Mouse (Mus musculus): ENCODE data around the gene Pigq.

Pigq gene

GRCm38 (mm10) chr17:25880913-25881641 is 63.7 kb downstream of the Pigq start:
- DNase-seq, result no peak

DNA sequence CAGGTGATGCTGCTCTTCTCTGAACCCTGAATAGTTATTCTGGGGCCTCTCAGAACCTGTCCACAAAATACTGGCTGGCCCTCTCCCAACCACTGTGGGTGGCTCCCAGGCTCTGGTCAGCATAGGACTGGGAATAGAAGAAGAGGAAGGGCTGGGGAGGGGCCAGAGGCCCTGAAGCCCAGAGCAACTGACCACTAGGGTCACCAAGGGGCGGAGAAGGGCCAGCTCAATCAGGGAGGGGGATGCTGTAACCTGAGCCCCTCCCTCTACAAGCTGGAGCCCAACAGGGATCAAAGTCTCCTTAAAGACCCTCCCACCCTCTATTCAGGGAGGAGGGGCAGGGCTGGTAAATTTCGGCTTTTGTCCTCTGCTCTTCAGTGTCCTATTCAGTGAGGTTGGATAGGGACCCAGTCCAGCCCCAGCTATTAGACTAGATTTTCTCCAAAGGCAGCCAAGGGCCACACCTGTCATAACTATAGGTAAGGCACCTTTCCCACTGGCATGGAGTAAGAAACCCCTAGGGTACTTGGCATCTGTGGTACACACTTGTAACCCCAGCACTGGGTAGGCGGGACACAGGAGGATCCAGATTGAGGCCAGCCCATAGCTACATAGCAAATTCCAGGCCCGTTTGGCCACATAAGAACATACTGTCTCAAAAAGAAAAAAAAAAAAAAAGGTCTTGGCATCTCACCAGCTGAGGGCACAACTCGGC is 64.4 kb downstream of the Pigq start, which contains the start of gene Wfikkn1:
TSS of gene Wfikkn1 (minus strand) at position 663 of the 715 bp plus-strand sequence.
- no peak for DNase-seq

DNA sequence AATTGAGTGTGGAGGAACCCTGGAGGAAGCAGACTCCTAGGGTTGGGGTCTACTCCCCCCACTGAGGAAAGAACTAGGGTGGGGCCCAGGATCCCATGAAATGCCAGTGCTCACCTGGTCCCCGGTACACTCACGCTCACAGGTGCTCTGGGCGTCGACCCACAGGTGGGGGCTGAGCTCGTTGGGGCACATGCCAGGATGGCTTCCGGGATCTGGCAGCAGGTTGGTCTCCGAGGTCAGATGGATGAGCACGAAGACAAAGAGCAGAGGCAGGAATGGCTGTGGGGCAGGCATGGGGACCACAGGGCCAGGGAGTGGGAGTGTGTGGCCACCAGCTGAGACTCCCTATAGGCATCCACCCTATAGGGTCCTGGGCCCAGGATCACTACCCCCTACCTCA is 65.0 kb downstream of the Pigq start:
- no peak for DNase-seq

DNA sequence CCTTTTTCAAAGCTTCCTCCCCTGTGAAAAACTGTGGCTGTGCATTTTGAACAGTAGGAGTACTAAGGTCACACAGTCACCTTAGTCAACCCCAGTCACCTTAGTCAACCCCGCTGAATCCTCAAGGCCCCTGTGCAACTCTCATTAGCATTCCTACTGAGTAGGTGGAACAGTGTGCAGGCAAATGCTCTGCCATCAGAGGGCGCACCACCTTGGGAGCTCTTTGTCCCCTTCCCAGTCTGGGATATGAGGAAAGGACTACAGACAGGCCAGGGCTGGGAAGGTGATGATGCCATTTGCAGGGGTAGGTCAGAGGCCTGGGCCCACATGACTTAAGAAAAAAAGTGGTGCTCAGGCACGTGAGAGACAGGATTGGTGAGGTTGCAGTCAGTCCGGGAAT is 65.5 kb downstream of the Pigq start:
- DNase-seq, result no peak

DNA sequence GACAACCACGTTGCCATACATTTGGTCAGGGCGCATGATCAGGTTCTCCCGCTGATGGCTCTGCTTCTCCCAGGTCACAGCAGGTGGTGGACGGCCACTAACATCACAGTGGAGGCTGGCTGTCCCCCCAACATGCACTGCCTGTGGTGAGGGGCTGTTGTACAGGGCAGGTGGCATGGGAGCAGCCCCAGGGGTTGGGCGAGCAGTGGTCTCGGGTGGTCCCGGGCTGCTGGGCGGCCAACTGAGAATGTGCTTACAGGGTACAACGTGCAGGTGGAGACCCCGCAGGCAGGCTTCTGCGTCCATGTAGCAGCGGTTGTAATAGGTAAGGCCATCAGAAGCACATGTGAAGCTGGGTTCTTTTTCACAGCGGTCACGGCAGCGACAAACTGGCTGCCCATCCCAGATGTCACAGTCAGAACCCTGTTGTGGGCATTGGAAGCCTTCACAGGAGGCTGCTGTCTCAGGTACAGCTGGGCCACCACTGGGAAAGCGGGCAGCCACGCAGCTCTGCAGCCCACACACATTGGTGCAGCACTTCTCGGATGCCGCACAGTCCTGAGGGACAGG is 66.0 kb downstream of the Pigq start:
- DNase-seq, result no peak

DNA sequence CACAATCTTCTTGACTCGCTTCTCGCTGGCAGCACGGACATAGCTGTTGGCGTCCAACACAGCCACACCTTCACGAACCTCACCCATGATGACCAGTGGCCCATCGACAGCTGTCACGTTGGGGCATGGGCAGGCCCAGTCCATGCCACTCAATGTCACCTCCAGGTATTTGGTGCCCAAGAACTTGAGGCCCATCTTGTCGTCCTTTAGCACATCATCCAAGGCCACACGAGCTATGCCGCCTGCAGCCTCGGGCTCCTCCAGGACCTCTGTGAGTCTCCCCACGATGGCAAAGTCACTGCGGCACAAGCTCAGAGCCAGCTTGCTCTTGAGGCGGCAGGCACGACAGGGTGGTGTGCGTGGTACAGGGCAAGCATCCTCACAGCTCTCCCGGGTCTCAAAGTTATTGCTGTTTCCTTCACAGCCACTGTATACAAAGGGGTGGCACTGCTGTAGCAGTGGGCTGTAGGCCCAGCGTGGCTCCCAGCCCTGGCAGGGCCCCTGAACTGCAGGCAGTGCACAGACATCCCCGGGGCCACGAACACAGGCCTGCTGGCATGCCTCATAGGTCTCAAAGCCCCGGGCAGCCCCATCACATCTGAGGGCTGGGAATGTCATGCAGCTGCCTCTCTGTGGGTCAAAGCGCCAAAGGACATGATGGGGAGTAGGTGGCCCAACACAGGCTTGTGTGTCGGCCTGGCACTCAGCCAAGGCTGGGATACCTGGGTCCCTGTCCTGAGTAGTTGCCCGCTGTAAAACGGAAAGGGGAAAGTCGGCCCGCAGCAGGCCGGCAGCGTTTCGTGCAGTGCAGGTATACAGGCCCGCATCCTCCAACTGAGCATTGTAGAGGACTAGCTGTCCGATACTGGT is 66.8 kb downstream of the Pigq start:
- no peak for DNase-seq

DNA sequence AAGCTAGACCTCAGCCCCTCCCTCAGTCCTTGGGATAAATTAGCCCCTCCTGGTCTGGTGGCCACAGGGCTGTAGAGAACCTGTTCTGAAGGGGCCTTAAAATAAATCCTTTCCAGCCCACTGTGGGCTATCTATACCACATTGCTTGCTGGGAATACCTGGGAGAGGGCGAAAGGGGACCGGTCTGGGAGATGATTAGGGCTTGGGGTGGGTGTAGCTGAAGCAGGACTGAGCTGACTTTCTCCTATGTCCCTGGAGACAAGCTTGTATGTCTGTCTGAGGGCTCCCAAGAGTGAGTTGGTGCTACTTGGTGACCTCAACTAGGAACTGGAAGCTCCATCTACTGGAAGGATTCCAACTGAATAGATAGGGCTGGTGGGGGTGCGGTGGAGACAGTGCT is 67.7 kb downstream of the Pigq start:
- no peak for DNase-seq

All from retina, postnatal 1 day (tissue).